Mouse (Mus musculus): ENCODE measurements around the gene Gm28035. TPM values are rescaled to one million over a fixed set of nuclear protein-coding genes. Genes with fewer than 3 reads are reported as not detected.

The Gm28035 gene
- polyA plus RNA-seq, 1 experiment = 8.6 TPM

- Histone ChIP-seq H3K4me1 (ENCODE audit: control insufficient read depth, insufficient read depth, low read length) (peaks cover 11% of the 10 kb centered on the region), H3K27me3 (ENCODE audit: control insufficient read depth, insufficient read depth, low read length) (no peaks in the 10 kb centered on the region), H3K27ac (ENCODE audit: insufficient read depth, low read length) (peak within 1 kb of the TSS; percentile 37; the same call in 1 of the 2 replicates), H3K4me3 (replicated peaks; ENCODE audit: insufficient read depth, low read depth, low read length) (peak within 1 kb of the TSS; percentile 77)
- DNase-seq = peak; percentile 94
- TF ChIP-seq POLR2A (IDR thresholded peaks at IDR 0.05; ENCODE audit: borderline replicate concordance, insufficient read depth, low read length) = peak; percentile 90; the same call in 1 of the 2 replicates
- no peak for TF ChIP-seq CTCF (IDR thresholded peaks at IDR 0.05; ENCODE audit: borderline replicate concordance, insufficient read depth, low read depth, low read length)
- under 1% methylated on average over 44 of the region's 44 CpGs for WGBS
Observed at GRCm38 (mm10) chr2:30205629-30206357, 34.6 kb upstream of the Gm28035 start, which contains the start of gene Kyat1. Gene Kyat1 (minus strand): TSS chr2:30205847.

DNA sequence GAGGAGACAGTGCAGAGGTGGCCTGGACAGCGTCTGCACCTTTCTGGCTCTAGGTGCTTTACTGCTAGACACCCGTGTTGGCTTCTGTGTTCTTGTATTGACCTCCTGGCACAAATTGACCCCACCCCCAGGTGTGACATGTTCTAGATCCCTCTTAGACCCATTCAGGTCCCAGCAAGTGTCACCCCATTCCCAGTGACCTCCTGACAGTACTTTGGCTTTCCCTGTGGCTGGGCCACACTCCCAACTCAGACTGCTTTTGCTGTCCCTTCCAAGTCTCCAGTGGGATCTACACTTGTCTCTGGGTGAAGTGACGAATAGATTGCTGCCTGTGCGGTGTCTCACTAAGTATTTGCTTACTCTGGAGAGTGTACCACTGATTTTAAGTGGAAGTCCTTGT is 33.0 kb upstream of the Gm28035 start:
- no peak overlapping the region for H3K4me3 ChIP-seq (replicated peaks; ENCODE audit: insufficient read depth, low read depth, low read length)
- 85% methylated on average over 4 of the region's 4 CpGs for WGBS
- H3K27me3 ChIP-seq (ENCODE audit: control insufficient read depth, insufficient read depth, low read length) = no peaks in the 10 kb centered on the region
- TF ChIP-seq CTCF (IDR thresholded peaks at IDR 0.05; ENCODE audit: borderline replicate concordance, insufficient read depth, low read depth, low read length) (no peak), POLR2A (IDR thresholded peaks at IDR 0.05; ENCODE audit: borderline replicate concordance, insufficient read depth, low read length) (no peak)
- H3K4me1 ChIP-seq (ENCODE audit: control insufficient read depth, insufficient read depth, low read length) = peaks cover 11% of the 10 kb centered on the region
- no peak overlapping the region for H3K27ac ChIP-seq (ENCODE audit: insufficient read depth, low read length)
- DNase-seq = no peak

- no peak for TF ChIP-seq CTCF (IDR thresholded peaks at IDR 0.05; ENCODE audit: borderline replicate concordance, insufficient read depth, low read depth, low read length)
- no peak for TF ChIP-seq POLR2A (IDR thresholded peaks at IDR 0.05; ENCODE audit: borderline replicate concordance, insufficient read depth, low read length)
- no peak for DNase-seq
- 69% methylated on average over 5 of the region's 5 CpGs for WGBS
Observed at GRCm38 (mm10) chr2:30207886-30208285, 32.5 kb upstream of the Gm28035 start.

DNA sequence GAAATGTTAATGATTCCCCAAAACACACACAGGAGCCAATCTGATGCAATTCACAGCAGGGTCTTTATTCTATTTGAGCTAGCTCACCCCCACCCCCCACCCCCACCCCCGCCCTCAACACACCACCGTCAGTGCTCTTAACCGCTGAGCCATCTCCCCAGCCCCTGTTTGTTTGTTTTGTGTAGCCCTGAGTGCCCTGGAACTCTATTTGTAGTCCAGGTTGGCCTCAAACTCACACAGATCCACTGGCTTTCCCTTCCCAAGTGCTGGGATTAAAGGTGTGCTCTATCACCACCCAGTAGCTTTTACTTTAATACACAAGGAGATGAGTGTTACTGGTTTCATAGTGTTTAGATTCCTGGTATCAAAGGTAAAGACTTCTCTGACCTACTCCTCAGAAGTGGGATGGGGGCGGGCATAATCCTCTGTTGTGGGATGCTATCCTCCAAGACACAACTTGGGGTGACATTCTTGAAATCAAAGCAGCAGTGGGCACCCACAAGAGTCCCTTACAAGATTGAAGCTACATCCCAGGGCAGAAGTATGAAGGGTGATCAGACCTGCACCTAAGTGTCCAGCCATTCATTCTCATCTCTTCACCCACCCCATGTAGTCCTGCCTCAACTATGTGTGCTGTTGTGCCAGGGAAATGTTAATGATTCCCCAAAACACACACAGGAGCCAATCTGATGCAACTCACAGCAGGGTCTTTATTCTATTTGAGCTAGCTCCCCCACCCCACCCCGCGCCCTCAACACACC is 28.8 kb upstream of the Gm28035 start:
- no peaks in the 10 kb centered on the region for H3K27me3 ChIP-seq (ENCODE audit: control insufficient read depth, insufficient read depth, low read length)
- H3K4me3 ChIP-seq (replicated peaks; ENCODE audit: insufficient read depth, low read depth, low read length) = no peak overlapping the region
- 71% methylated on average over 6 of the region's 6 CpGs for WGBS
- DNase-seq = no peak
- peaks cover under 1% of the 10 kb centered on the region; the same call in 1 of the 2 replicates for H3K4me1 ChIP-seq (ENCODE audit: control insufficient read depth, insufficient read depth, low read length)
- H3K27ac ChIP-seq (ENCODE audit: insufficient read depth, low read length) = no peak overlapping the region
- TF ChIP-seq POLR2A (IDR thresholded peaks at IDR 0.05; ENCODE audit: borderline replicate concordance, insufficient read depth, low read length) = no peak
- no peak for TF ChIP-seq CTCF (IDR thresholded peaks at IDR 0.05; ENCODE audit: borderline replicate concordance, insufficient read depth, low read depth, low read length)

More at GRCm38 (mm10) chr2:30207886-30208285, 32.5 kb upstream of the Gm28035 start:
- no peak overlapping the region for H3K27ac ChIP-seq (ENCODE audit: insufficient read depth, low read length)
- H3K4me3 ChIP-seq (replicated peaks; ENCODE audit: insufficient read depth, low read depth, low read length) = no peak overlapping the region
- H3K27me3 ChIP-seq (ENCODE audit: control insufficient read depth, insufficient read depth, low read length) = no peaks in the 10 kb centered on the region
- peaks cover 11% of the 10 kb centered on the region for H3K4me1 ChIP-seq (ENCODE audit: control insufficient read depth, insufficient read depth, low read length)

GRCm38 (mm10) chr2:30212169-30212545 is 28.2 kb upstream of the Gm28035 start:
- no peak for DNase-seq
- H3K4me1 ChIP-seq (ENCODE audit: control insufficient read depth, insufficient read depth, low read length) = no peaks in the 10 kb centered on the region
- TF ChIP-seq CTCF (IDR thresholded peaks at IDR 0.05; ENCODE audit: borderline replicate concordance, insufficient read depth, low read depth, low read length) = no peak
- H3K27ac ChIP-seq (ENCODE audit: insufficient read depth, low read length) = no peak overlapping the region
- H3K27me3 ChIP-seq (ENCODE audit: control insufficient read depth, insufficient read depth, low read length) = no peaks in the 10 kb centered on the region
- 76% methylated on average over 4 of the region's 4 CpGs for WGBS
- no peak overlapping the region for H3K4me3 ChIP-seq (replicated peaks; ENCODE audit: insufficient read depth, low read depth, low read length)

- 79% methylated on average over 1 of the region's 1 CpGs for WGBS
- DNase-seq = no peak
- TF ChIP-seq POLR2A (IDR thresholded peaks at IDR 0.05; ENCODE audit: borderline replicate concordance, insufficient read depth, low read length) (no peak), CTCF (IDR thresholded peaks at IDR 0.05; ENCODE audit: borderline replicate concordance, insufficient read depth, low read depth, low read length) (no peak)
Observed at GRCm38 (mm10) chr2:30212951-30213350, 27.4 kb upstream of the Gm28035 start.

GRCm38 (mm10) chr2:30214745-30215144 is 25.6 kb upstream of the Gm28035 start:
- H3K4me1 ChIP-seq (ENCODE audit: control insufficient read depth, insufficient read depth, low read length) = no peaks in the 10 kb centered on the region
- no peaks in the 10 kb centered on the region for H3K27me3 ChIP-seq (ENCODE audit: control insufficient read depth, insufficient read depth, low read length)
- H3K4me3 ChIP-seq (replicated peaks; ENCODE audit: insufficient read depth, low read depth, low read length) = no peak overlapping the region
- DNase-seq = no peak
- WGBS = 87% methylated on average over 3 of the region's 3 CpGs
- H3K27ac ChIP-seq (ENCODE audit: insufficient read depth, low read length) = no peak overlapping the region
- TF ChIP-seq CTCF (IDR thresholded peaks at IDR 0.05; ENCODE audit: borderline replicate concordance, insufficient read depth, low read depth, low read length) = no peak
- no peak for TF ChIP-seq POLR2A (IDR thresholded peaks at IDR 0.05; ENCODE audit: borderline replicate concordance, insufficient read depth, low read length)

More at GRCm38 (mm10) chr2:30212951-30213350, 27.4 kb upstream of the Gm28035 start:
- H3K4me3 ChIP-seq (replicated peaks; ENCODE audit: insufficient read depth, low read depth, low read length) = no peak overlapping the region
- no peak overlapping the region for H3K27ac ChIP-seq (ENCODE audit: insufficient read depth, low read length)
- no peaks in the 10 kb centered on the region for H3K27me3 ChIP-seq (ENCODE audit: control insufficient read depth, insufficient read depth, low read length)
- H3K4me1 ChIP-seq (ENCODE audit: control insufficient read depth, insufficient read depth, low read length) = no peaks in the 10 kb centered on the region
